Mouse (Mus musculus) liver (tissue): Measurements from ENCODE around the gene Tcf3.

Experiments
- DNase-seq: peaks from one replicate; pipeline ENCODE4 v3.0.0-alpha.2; 2020; ENCODE audit warnings: mixed read lengths

The Tcf3 gene

DNA sequence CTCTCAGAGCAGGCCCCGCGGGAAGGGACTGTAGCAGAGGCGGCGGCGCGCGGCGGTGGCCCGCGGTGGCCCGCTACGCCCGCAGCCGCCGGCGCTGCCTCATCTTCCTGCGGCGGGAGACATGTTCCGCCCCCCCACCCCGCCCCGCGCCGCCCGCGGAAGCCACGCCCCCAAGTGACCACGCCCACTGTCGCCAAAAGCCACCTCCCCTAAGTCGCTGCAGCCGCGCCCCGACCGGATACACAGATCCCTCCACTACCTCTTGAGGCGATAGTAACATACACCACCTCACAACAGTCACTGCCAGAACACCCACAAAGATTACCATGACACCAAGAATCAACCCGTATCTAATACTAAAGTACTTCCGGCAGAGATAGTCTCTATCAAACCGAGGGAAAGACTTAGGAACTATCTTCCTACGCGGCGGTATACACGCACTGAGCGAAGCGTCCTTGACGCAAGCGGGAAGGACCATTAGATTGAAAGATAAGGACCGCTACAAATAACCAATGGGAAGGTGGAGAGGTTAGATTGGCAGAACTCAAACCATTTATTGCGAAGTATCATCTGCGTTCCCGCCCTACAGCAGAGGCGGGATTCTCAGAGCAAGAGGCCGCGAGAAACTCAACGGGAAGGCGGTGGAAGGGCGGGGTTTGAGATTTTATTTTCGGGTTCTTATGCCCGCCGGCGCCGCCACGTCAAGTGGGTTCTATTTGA is at the start of gene Tcf3:
Tcf3 (minus strand) TSS at position 135 of the 720 bp plus-strand sequence.
- DNase-seq, result peak; percentile 96

GRCm38 (mm10) chr10:80481002-80481401 is 47.6 kb upstream of the Tcf3 start:
- peak; percentile 76 for DNase-seq

- no peak for DNase-seq
These were observed 45.1 kb upstream of the Tcf3 start for GRCm38 (mm10) chr10:80478531-80478930.

DNA sequence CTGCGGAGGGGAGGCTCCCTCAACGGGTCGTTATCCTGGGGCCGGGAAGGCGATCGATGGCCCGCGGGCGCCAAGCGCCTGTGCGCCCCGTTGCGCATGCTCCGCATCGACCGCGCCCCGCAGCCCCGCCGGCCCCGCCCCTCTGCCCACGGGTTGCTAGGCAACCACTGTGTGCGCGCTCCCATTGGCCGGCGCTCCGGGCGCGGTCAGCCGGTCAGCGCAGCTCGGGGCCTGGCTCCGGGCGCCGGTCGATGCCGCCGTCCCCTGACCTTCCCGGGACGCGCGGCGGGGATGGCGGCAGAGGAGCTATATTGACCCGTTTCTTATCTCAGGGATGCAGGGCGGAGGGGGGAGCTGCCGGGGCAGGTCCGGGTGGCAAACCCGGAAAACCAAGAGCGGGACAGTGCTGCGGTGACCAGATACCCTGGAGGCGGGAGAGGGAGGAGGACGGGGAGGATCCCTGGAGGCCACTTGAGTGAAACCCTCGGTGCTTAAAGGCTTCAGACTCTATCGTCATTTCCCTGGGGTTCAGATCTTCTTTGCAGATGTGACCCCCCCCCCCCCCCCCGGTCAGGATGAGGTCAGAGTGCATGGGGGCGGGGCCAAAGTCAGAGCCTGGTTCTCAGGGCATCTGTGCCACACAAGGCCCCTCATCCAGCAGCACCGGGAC is 42.0 kb upstream of the Tcf3 start:
- peak; percentile 94 for DNase-seq

GRCm38 (mm10) chr10:80465066-80465465 is 31.6 kb upstream of the Tcf3 start:
- no peak for DNase-seq

DNA sequence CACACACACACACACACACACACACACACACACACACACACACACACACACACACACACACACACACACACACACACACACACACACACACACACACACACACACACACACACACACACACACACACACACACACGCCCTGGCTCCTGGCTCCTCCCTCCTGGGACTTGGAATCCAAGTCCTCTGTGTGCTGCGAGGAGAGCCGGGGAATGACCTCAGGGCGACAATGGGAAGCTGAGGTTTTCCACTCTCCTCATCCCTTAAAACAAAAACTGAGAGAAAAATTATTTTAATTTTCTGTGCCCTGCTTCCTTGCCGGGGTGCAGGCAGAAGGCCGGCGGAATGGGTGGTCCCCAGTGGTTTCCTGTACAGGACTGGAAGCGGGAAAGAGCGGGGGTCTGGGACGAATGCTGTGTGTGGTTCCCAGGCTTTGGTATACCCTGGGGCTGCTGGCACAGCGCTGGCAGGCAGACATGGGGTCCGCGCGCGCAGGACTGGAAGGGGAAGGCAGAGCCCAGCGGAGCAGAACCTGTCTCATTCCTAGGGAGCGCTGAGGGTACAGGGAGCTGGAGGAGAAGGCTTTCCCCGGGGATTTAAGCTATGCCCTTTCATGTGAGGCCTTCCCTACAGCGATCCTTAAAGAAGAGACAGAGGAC is 31.1 kb upstream of the Tcf3 start:
- no peak for DNase-seq

DNA sequence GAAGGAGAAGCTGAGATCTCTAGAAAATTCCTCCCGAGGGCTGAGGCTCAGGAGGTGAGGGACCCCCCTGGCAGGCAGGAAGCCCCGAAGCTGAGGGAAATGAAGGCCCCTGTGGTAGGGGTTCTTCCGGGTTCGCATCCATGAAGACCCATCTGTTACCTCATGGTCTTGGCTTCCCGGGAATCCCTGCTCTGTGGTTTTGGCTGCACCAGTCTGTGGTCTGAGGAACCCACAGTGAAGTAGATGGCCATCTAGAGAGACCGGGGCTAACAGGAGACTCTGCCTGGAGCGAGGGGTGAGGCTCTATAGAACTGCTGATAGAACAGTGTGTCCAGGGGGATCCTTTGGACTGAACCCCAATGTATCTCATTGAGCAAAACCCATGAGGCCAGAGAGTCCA is 27.9 kb upstream of the Tcf3 start:
- no peak for DNase-seq

DNA sequence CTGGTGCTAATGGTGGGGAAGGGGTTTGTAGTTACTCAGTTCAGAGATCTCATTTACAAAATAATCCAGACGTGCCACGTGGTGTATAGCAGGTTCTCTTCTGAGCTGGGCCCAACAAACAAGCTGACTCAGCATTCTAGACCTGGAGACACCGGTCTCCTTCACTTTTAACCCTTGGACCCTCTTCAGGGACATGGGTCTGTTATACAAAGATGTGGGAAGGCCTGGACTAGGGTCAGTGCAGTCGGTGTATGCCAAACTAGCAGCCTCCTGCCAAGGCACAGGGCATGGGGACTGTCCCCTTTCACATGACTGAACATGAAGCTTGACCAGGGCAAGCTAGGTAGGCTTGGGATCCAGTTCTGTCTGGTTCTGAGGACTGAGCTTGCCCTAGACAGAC is 26.9 kb upstream of the Tcf3 start:
- DNase-seq, result no peak

- no peak for DNase-seq
These were observed 26.2 kb upstream of the Tcf3 start for GRCm38 (mm10) chr10:80459671-80460070.

GRCm38 (mm10) chr10:80459236-80459635 is 25.8 kb upstream of the Tcf3 start:
- DNase-seq, result no peak

GRCm38 (mm10) chr10:80455697-80456096 is 22.2 kb upstream of the Tcf3 start:
- no peak for DNase-seq

GRCm38 (mm10) chr10:80454781-80455180 is 21.3 kb upstream of the Tcf3 start:
- no peak for DNase-seq

GRCm38 (mm10) chr10:80453601-80454000 is 20.2 kb upstream of the Tcf3 start:
- DNase-seq, result peak; percentile 36

GRCm38 (mm10) chr10:80450599-80450998 is 17.2 kb upstream of the Tcf3 start:
- DNase-seq, result peak; percentile 78

- peak; percentile 83 for DNase-seq
These were observed 12.6 kb upstream of the Tcf3 start for GRCm38 (mm10) chr10:80445898-80446601.

DNA sequence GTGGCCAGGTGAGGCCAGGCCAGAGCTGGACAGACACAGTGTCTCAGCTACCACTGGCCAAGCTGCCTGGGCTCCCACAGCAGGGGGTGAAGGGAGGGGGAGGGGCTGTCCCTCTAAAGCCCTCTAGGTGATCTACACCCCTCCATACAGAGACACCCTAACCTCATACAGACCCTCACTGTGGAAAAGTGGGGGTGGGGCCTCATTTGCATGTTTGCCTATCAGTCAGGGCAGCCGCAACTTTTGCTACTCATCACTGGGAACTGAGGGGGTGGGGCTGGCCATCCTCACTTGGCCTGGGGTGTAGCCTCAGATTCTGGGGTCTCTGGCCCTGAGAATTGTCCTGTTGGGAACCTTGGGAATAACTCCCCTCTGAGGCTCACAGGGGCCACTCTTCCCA is 11.6 kb upstream of the Tcf3 start:
- no peak for DNase-seq

GRCm38 (mm10) chr10:80444339-80445045 is 11.0 kb upstream of the Tcf3 start:
- DNase-seq, result peak; percentile 31

- DNase-seq, result no peak
These were observed 10.3 kb upstream of the Tcf3 start for GRCm38 (mm10) chr10:80443575-80444278.

DNA sequence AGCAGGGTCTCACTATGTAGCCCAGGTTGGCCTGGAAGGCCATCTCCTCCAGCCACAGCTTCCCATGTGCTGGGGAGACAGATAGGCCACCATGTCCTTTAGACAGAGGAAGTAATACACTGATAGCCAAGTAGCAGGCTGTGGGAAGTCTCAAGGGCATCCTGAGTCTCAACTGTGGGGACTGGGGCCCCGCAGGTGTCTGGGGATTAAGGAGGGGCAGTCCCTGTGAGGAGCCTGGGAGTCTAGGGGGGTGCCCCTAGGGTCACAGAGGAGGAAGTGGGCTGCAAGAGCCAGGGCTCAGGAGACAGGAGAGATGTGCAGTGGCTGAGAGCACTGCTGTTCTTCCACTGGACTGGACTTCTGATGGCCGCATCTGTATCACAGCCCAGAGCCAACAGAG is 9.5 kb upstream of the Tcf3 start:
- DNase-seq, result no peak

- DNase-seq, result no peak
These were observed 8.2 kb upstream of the Tcf3 start for GRCm38 (mm10) chr10:80441598-80441997.

DNA sequence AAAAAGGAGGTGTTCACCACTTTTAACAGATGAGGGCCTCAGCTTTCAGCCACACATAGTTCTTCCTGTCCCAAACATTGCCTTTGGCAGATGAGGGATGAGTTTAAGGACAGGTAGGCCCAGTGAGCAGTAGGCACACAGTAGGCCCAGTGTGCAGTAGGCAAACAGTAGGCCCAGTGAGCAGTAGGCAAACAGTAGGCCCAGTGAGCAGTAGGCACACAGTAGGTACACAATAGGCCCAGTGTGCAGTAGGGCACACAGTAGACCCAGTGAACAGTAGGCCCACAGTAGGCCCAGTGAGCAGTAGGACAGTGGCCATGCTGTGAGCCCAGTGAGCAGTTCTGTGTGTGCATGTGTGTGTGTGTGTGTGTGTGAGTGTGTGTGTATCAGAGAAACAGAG is 6.6 kb upstream of the Tcf3 start:
- no peak for DNase-seq

- DNase-seq, result no peak
These were observed 4.5 kb upstream of the Tcf3 start for GRCm38 (mm10) chr10:80437973-80438372.
